Mouse (Mus musculus) forebrain, embryonic 12.5 days (tissue): ENCODE data around the gene Zfp768. TPM values are rescaled to one million over a fixed set of nuclear protein-coding genes. Genes with fewer than 3 reads are reported as not detected.

Experiments used
- ATAC-seq: fragments of 200-750 bp; cut with Nextera tagmentation; 2 replicates; pipeline ENCODE4 v1.8.0; 2017; ENCODE audit warnings: moderate TSS enrichment; ENCODE audit not compliant: low FRiP score
- H3K27ac ChIP-seq: fragments of 300-500 bp; sonication (generic); 2 replicates; pipeline ENCODE4 v1.5.1; 2016; ENCODE audit warnings: mild to moderate bottlenecking
- H3K27me3 ChIP-seq: fragments of 300-500 bp; sonication (generic); 2 replicates; pipeline ENCODE4 v1.6.1; 2016; ENCODE audit warnings: mild to moderate bottlenecking
- H3K36me3 ChIP-seq: fragments of 300-500 bp; sonication (generic); replicated peaks from 2 replicates; pipeline ENCODE4 v1.6.1; 2016; ENCODE audit warnings: mild to moderate bottlenecking
- H3K4me1 ChIP-seq: fragments of 300-500 bp; sonication (generic); 2 replicates; pipeline ENCODE4 v1.6.1; 2016
- H3K4me2 ChIP-seq: fragments of 300-500 bp; sonication (generic); 2 replicates; pipeline ENCODE4 v1.6.1; 2016; ENCODE audit warnings: mild to moderate bottlenecking, moderate library complexity
- H3K4me3 ChIP-seq: fragments of 300-500 bp; sonication (generic); replicated peaks from 2 replicates; pipeline ENCODE4 v1.5.1; 2016; ENCODE audit warnings: mild to moderate bottlenecking
- H3K9ac ChIP-seq: fragments of 300-500 bp; sonication (generic); 2 replicates; pipeline ENCODE4 v1.6.1; 2016; ENCODE audit warnings: mild to moderate bottlenecking
- H3K9me3 ChIP-seq: fragments of 300-500 bp; sonication (generic); 2 replicates; pipeline ENCODE4 v1.6.1; 2016
- WGBS: fragments of 180-500 bp; shearing (Covaris S2); methylation state at CpG from one replicate; pipeline ENCODE4 v1.1.7; 2016; 5-methylcytosine and 5-hydroxymethylcytosine counted together
- polyA plus RNA-seq: library from polyadenylated mRNA; unstranded; fragments of >200 nt; fragmentation: Nextera tagmentation; extraction: Ambion mirVana; gene quantifications from 2 replicates; pipeline ENCODE4 v1.2.1, GENCODE M21; 2016

The Zfp768 gene
- polyA plus RNA-seq, 1 experiment from 2014 or later = 16.3 TPM

DNA sequence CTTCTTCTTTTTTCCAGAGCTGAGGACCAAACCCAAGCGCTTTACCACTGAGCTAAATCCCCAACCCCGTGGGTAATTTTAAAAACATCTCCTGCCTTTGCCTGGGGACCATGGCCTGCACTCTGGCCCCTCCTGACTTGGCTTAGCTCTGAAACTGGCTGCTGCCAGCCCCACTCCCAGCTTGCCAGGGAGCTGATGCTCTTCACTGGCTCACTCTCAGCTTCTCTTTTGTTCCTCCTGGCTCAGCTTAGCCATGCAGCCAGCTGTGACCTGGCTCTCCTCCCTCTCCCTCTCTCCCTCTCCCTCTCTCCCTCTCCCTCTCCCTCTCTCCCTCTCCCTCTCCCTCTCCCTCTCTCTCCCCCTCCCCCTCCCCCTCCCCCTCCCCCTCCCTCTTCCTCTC, 18.7 kb downstream of the Zfp768 start:
- Histone ChIP-seq H3K9ac (no peak overlapping the region), H3K4me2 (no peak overlapping the region), H3K27me3 (no peaks in the 10 kb centered on the region), H3K36me3 (no peaks in the 10 kb centered on the region), H3K9me3 (no peaks in the 10 kb centered on the region), H3K4me3 (no peak overlapping the region), H3K27ac (no peak overlapping the region), H3K4me1 (no peaks in the 10 kb centered on the region)
- 49% methylated on average over 2 of the region's 2 CpGs for WGBS
- no peak for ATAC-seq

GRCm38 (mm10) chr7:127325550-127325949, 19.8 kb downstream of the Zfp768 start:
- ATAC-seq = no peak
- Histone ChIP-seq H3K4me1 (no peaks in the 10 kb centered on the region), H3K9ac (no peak overlapping the region), H3K4me2 (no peak overlapping the region), H3K9me3 (no peaks in the 10 kb centered on the region), H3K4me3 (no peak overlapping the region), H3K36me3 (no peaks in the 10 kb centered on the region), H3K27me3 (no peaks in the 10 kb centered on the region), H3K27ac (no peak overlapping the region)
- 89% methylated on average over 8 of the region's 8 CpGs for WGBS

GRCm38 (mm10) chr7:127324944-127325343, 20.4 kb downstream of the Zfp768 start:
- no peaks in the 10 kb centered on the region for H3K36me3 ChIP-seq
- WGBS = 88% methylated on average over 7 of the region's 7 CpGs

GRCm38 (mm10) chr7:127322085-127322484, 23.3 kb downstream of the Zfp768 start:
- 44% methylated on average over 5 of the region's 5 CpGs for WGBS
- Histone ChIP-seq H3K9me3 (no peaks in the 10 kb centered on the region), H3K27ac (no peak overlapping the region), H3K36me3 (no peaks in the 10 kb centered on the region), H3K27me3 (no peaks in the 10 kb centered on the region; the same call in 1 of the 2 replicates), H3K9ac (no peak overlapping the region), H3K4me1 (no peaks in the 10 kb centered on the region), H3K4me3 (no peak overlapping the region), H3K4me2 (no peak overlapping the region)
- no peak for ATAC-seq

More at GRCm38 (mm10) chr7:127324944-127325343, 20.4 kb downstream of the Zfp768 start:
- Histone ChIP-seq H3K4me1 (no peaks in the 10 kb centered on the region), H3K27me3 (no peaks in the 10 kb centered on the region), H3K27ac (no peak overlapping the region), H3K4me2 (no peak overlapping the region), H3K9ac (no peak overlapping the region), H3K4me3 (no peak overlapping the region), H3K9me3 (no peaks in the 10 kb centered on the region)
- no peak for ATAC-seq

DNA sequence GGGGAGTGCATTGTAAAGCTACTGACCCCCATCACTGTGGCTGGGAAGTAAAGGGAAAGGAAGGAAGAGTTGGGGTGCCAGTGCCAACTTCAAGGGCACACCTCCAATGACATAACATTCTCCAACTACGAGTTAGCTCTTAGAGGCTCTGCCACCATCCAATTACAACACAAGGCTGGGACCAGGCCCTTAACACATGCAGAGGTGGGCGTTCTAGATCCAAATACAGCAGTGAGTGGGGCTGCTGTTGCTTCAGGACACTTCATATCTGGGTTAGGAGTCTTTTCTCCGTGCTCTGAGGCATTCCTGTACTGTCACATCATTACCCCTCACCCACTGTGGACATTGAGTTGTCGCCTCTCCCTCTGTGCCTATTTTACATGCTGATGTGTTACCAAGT, 24.3 kb downstream of the Zfp768 start:
- H3K4me1 ChIP-seq = no peaks in the 10 kb centered on the region
- H3K27me3 ChIP-seq = no peaks in the 10 kb centered on the region; the same call in 1 of the 2 replicates
- no peak overlapping the region for H3K4me2 ChIP-seq
- no peak for ATAC-seq
- H3K27ac ChIP-seq = no peak overlapping the region
- no peak overlapping the region for H3K4me3 ChIP-seq
- H3K9me3 ChIP-seq = no peaks in the 10 kb centered on the region
- no peak overlapping the region for H3K9ac ChIP-seq
- no peaks in the 10 kb centered on the region for H3K36me3 ChIP-seq
- WGBS = 73% methylated on average over 4 of the region's 4 CpGs

GRCm38 (mm10) chr7:127313912-127314311, 31.5 kb downstream of the Zfp768 start:
- no peak overlapping the region for H3K4me3 ChIP-seq
- no peak overlapping the region for H3K9ac ChIP-seq
- H3K4me2 ChIP-seq = no peak overlapping the region
- H3K36me3 ChIP-seq = no peaks in the 10 kb centered on the region
- H3K27ac ChIP-seq = no peak overlapping the region
- H3K27me3 ChIP-seq = no peaks in the 10 kb centered on the region; the same call in 1 of the 2 replicates
- no peaks in the 10 kb centered on the region for H3K9me3 ChIP-seq
- WGBS = 39% methylated on average over 8 of the region's 8 CpGs
- H3K4me1 ChIP-seq = no peaks in the 10 kb centered on the region
- no peak for ATAC-seq

- Histone ChIP-seq H3K4me3 (no peak overlapping the region), H3K9me3 (no peaks in the 10 kb centered on the region), H3K4me1 (no peaks in the 10 kb centered on the region), H3K27ac (no peak overlapping the region), H3K36me3 (no peaks in the 10 kb centered on the region), H3K4me2 (no peak overlapping the region), H3K27me3 (no peaks in the 10 kb centered on the region), H3K9ac (no peak overlapping the region)
- ATAC-seq = no peak
- 74% methylated on average over 12 of the region's 12 CpGs for WGBS
These were observed 35.4 kb downstream of the Zfp768 start for GRCm38 (mm10) chr7:127309951-127310350.

GRCm38 (mm10) chr7:127308887-127309286, 36.5 kb downstream of the Zfp768 start:
- H3K36me3 ChIP-seq = no peaks in the 10 kb centered on the region
- H3K27ac ChIP-seq = no peak overlapping the region
- 60% methylated on average over 4 of the region's 4 CpGs for WGBS
- no peaks in the 10 kb centered on the region for H3K27me3 ChIP-seq
- no peaks in the 10 kb centered on the region for H3K4me1 ChIP-seq
- H3K4me3 ChIP-seq = no peak overlapping the region
- H3K9me3 ChIP-seq = no peaks in the 10 kb centered on the region
- ATAC-seq = no peak
- no peak overlapping the region for H3K9ac ChIP-seq
- no peak overlapping the region for H3K4me2 ChIP-seq

- Histone ChIP-seq H3K4me3 (no peak overlapping the region), H3K4me2 (no peak overlapping the region), H3K27ac (no peak overlapping the region), H3K9me3 (no peaks in the 10 kb centered on the region), H3K9ac (no peak overlapping the region), H3K4me1 (no peaks in the 10 kb centered on the region), H3K36me3 (no peaks in the 10 kb centered on the region), H3K27me3 (no peaks in the 10 kb centered on the region)
- no peak for ATAC-seq
- 86% methylated on average over 2 of the region's 2 CpGs for WGBS
These were observed 37.0 kb downstream of the Zfp768 start for GRCm38 (mm10) chr7:127308431-127308830.

- Histone ChIP-seq H3K27me3 (peaks cover 3% of the 10 kb centered on the region; the same call in 1 of the 2 replicates), H3K4me2 (no peak overlapping the region), H3K9ac (no peak overlapping the region), H3K4me1 (no peaks in the 10 kb centered on the region), H3K27ac (no peak overlapping the region), H3K36me3 (no peaks in the 10 kb centered on the region), H3K9me3 (no peaks in the 10 kb centered on the region), H3K4me3 (no peak overlapping the region)
- WGBS = 94% methylated on average over 5 of the region's 5 CpGs
- no peak for ATAC-seq
These were observed 47.7 kb downstream of the Zfp768 start for GRCm38 (mm10) chr7:127297586-127298193.

- ATAC-seq = no peak
These were observed 48.4 kb downstream of the Zfp768 start for GRCm38 (mm10) chr7:127296786-127297555.

DNA sequence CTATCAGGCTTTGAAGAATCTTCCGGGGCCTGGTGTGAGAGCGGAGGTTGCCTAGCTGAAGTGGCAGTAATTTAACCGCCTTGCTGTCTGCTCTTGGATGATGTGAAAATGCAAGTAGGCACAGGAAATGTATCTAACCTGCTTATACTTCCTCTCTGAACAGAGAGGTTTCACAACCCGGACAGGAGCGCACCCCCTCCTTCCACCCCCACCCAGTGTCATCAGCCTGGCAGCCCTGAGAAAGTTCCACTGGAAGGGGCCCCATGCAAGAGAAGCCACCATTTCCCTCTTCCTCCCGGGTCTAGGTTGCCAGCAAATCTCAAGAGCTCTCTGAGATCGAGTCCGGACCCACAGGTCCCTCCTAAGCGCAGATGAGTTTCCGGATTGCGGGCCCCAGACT, 49.3 kb downstream of the Zfp768 start, which contains the start of gene Itgal:
Gene Itgal (plus strand): TSS at position 163 of the 400 bp plus-strand sequence.
- 87% methylated on average over 11 of the region's 11 CpGs for WGBS
- H3K4me1 ChIP-seq = no peaks in the 10 kb centered on the region
- no peak for ATAC-seq
- no peak within 1 kb of the TSS for H3K4me2 ChIP-seq
- H3K27ac ChIP-seq = no peak within 1 kb of the TSS
- no peaks in the 10 kb centered on the region for H3K9me3 ChIP-seq
- peaks cover 2% of the 10 kb centered on the region; the same call in 1 of the 2 replicates for H3K27me3 ChIP-seq
- H3K9ac ChIP-seq = no peak within 1 kb of the TSS
- no peaks in the 10 kb centered on the region for H3K36me3 ChIP-seq
- H3K4me3 ChIP-seq = no peak within 1 kb of the TSS

More at GRCm38 (mm10) chr7:127296786-127297555, 48.4 kb downstream of the Zfp768 start:
- H3K27me3 ChIP-seq = peaks cover 3% of the 10 kb centered on the region; the same call in 1 of the 2 replicates
- WGBS = 88% methylated on average over 5 of the region's 5 CpGs
- H3K9me3 ChIP-seq = no peaks in the 10 kb centered on the region
- H3K36me3 ChIP-seq = no peaks in the 10 kb centered on the region
- H3K4me1 ChIP-seq = no peaks in the 10 kb centered on the region
- no peak overlapping the region for H3K27ac ChIP-seq
- H3K4me2 ChIP-seq = no peak overlapping the region
- H3K9ac ChIP-seq = no peak overlapping the region
- H3K4me3 ChIP-seq = no peak overlapping the region
